Mouse (Mus musculus): ENCODE data around the gene Thrb.
A peak's percentile ranks its signal among the peaks of the same experiment; 100 is the strongest.

Gene Thrb

GRCm38 (mm10) chr14:17659686-17660328 is at the start of gene Thrb:
TSS of gene Thrb (plus strand) at chr14:17660261.
- DNase-seq (ENCODE audit: low spot score) = no peak

GRCm38 (mm10) chr14:17621671-17622070 is 38.4 kb upstream of the Thrb start:
- DNase-seq (ENCODE audit: low spot score) = no peak

- DNase-seq (ENCODE audit: low spot score) = no peak
Measured at GRCm38 (mm10) chr14:17623936-17624335, 36.1 kb upstream of the Thrb start.

GRCm38 (mm10) chr14:17629215-17629614 is 30.8 kb upstream of the Thrb start:
- no peak for DNase-seq (ENCODE audit: low spot score)

- DNase-seq (ENCODE audit: low spot score) = peak; percentile 4
Measured at GRCm38 (mm10) chr14:17632887-17633522, 27.1 kb upstream of the Thrb start.

- DNase-seq (ENCODE audit: low spot score) = no peak
Measured at GRCm38 (mm10) chr14:17636971-17637370, 23.1 kb upstream of the Thrb start.

GRCm38 (mm10) chr14:17641770-17642169 is 18.3 kb upstream of the Thrb start:
- no peak for DNase-seq (ENCODE audit: low spot score)

- no peak for DNase-seq (ENCODE audit: low spot score)
Measured at GRCm38 (mm10) chr14:17655084-17655483, 5.0 kb upstream of the Thrb start.

- DNase-seq (ENCODE audit: low spot score) = peak; percentile 37
Measured at GRCm38 (mm10) chr14:17659031-17659430, 1.0 kb upstream of the Thrb start.

- DNase-seq (ENCODE audit: low spot score) = peak; percentile 44
Measured at GRCm38 (mm10) chr14:17660329-17661099, 453 bp downstream of the Thrb start.

GRCm38 (mm10) chr14:17661100-17661521 is 1.1 kb downstream of the Thrb start:
- DNase-seq (ENCODE audit: low spot score) = peak; percentile 4

GRCm38 (mm10) chr14:17662087-17662486 is 2.0 kb downstream of the Thrb start:
- DNase-seq (ENCODE audit: low spot score) = no peak

GRCm38 (mm10) chr14:17674335-17674734 is 14.3 kb downstream of the Thrb start:
- DNase-seq (ENCODE audit: low spot score) = no peak

- no peak for DNase-seq (ENCODE audit: low spot score)
Measured at GRCm38 (mm10) chr14:17675214-17675613, 15.2 kb downstream of the Thrb start.

- DNase-seq (ENCODE audit: low spot score) = no peak
Measured at GRCm38 (mm10) chr14:17681479-17681878, 21.4 kb downstream of the Thrb start.

- no peak for DNase-seq (ENCODE audit: low spot score)
Measured at GRCm38 (mm10) chr14:17684881-17685280, 24.8 kb downstream of the Thrb start.

GRCm38 (mm10) chr14:17685491-17685890 is 25.4 kb downstream of the Thrb start:
- DNase-seq (ENCODE audit: low spot score) = no peak

GRCm38 (mm10) chr14:17686939-17687338 is 26.9 kb downstream of the Thrb start:
- DNase-seq (ENCODE audit: low spot score) = no peak

GRCm38 (mm10) chr14:17691246-17691645 is 31.2 kb downstream of the Thrb start:
- DNase-seq (ENCODE audit: low spot score) = no peak

GRCm38 (mm10) chr14:17695526-17695925 is 35.5 kb downstream of the Thrb start:
- no peak for DNase-seq (ENCODE audit: low spot score)

- DNase-seq (ENCODE audit: low spot score) = no peak
Measured at GRCm38 (mm10) chr14:17697920-17698632, 38.0 kb downstream of the Thrb start.

- DNase-seq (ENCODE audit: low spot score) = no peak
Measured at GRCm38 (mm10) chr14:17700228-17700627, 40.2 kb downstream of the Thrb start.

All from T-cell, adult 2 months (primary cell).